Mouse (Mus musculus) bone marrow, adult 2 months (tissue): ENCODE data around the gene 1110065P20Rik. TPM values are rescaled to one million over a fixed set of nuclear protein-coding genes. Genes with fewer than 3 reads are reported as not detected.

Experiments used
- H3K27ac ChIP-seq: fragments of 200-500 bp; 2 replicates; pipeline ENCODE4 v1.5.1; 2012; ENCODE audit warnings: low read depth, mild to moderate bottlenecking, control low read depth, inconsistent platforms, low read length; ENCODE audit not compliant: control insufficient read depth, poor library complexity, insufficient read depth
- H3K4me1 ChIP-seq: fragments of 200-500 bp; 2 replicates; pipeline ENCODE4 v1.6.1; 2011; ENCODE audit warnings: low read length; ENCODE audit not compliant: control insufficient read depth, insufficient read depth
- H3K4me3 ChIP-seq: fragments of 200-500 bp; replicated peaks from 2 replicates; pipeline ENCODE3; 2011; ENCODE audit warnings: mild to moderate bottlenecking, low read depth, low read length, control low read depth; ENCODE audit not compliant: control insufficient read depth
- CTCF ChIP-seq: fragments of 200-500 bp; IDR thresholded peaks from 2 replicates; pipeline ENCODE4 v1.5.1; 2011; ENCODE audit warnings: low read length, control low read depth; ENCODE audit not compliant: control insufficient read depth, insufficient read depth
- POLR2A ChIP-seq: fragments of 200-500 bp; IDR thresholded peaks from 2 replicates; pipeline ENCODE4 v1.6.1; 2011; ENCODE audit warnings: low read depth, mild to moderate bottlenecking, control low read depth, low read length, borderline replicate concordance; ENCODE audit not compliant: control insufficient read depth
- WGBS: fragments of 180-500 bp; shearing (Covaris S2); methylation state at CpG from one replicate; pipeline ENCODE4 v1.1.7; 2018; 5-methylcytosine and 5-hydroxymethylcytosine counted together
- polyA plus RNA-seq: library from polyadenylated mRNA; stranded (reverse); fragments of >200 nt; gene quantifications from 2 replicates; pipeline ENCODE4 v1.2.4, GENCODE M21; 2011; ENCODE audit warnings: low replicate concordance; ENCODE audit not compliant: missing spikeins, insufficient read depth, insufficient read length

The 1110065P20Rik gene
- polyA plus RNA-seq, 1 experiment, result 12.3 TPM

GRCm38 (mm10) chr4:124825371-124825965 is 25.5 kb downstream of the 1110065P20Rik start:
- Histone ChIP-seq H3K4me3 (no peak overlapping the region), H3K4me1 (no peaks in the 10 kb centered on the region), H3K27ac (no peak overlapping the region)
- TF ChIP-seq POLR2A (no peak), CTCF (no peak)
- 94% methylated on average over 21 of the region's 21 CpGs for WGBS

GRCm38 (mm10) chr4:124824967-124825366 is 26.0 kb downstream of the 1110065P20Rik start:
- Histone ChIP-seq H3K4me3 (no peak overlapping the region), H3K4me1 (no peaks in the 10 kb centered on the region), H3K27ac (no peak overlapping the region)
- no peak for TF ChIP-seq CTCF
- no peak for TF ChIP-seq POLR2A
- WGBS, result 90% methylated on average over 6 of the region's 6 CpGs

GRCm38 (mm10) chr4:124818832-124819231 is 32.2 kb downstream of the 1110065P20Rik start:
- H3K4me3 ChIP-seq, result no peak overlapping the region
- no peak overlapping the region for H3K27ac ChIP-seq
- no peak for TF ChIP-seq POLR2A
- no peaks in the 10 kb centered on the region for H3K4me1 ChIP-seq
- 87% methylated on average over 4 of the region's 4 CpGs for WGBS

- Histone ChIP-seq H3K4me1 (no peaks in the 10 kb centered on the region), H3K4me3 (no peak overlapping the region), H3K27ac (no peak overlapping the region)
- no peak for TF ChIP-seq POLR2A
- TF ChIP-seq CTCF, result no peak
- WGBS, result 33% methylated on average over 6 of the region's 6 CpGs
Observed at GRCm38 (mm10) chr4:124817803-124818202, 33.2 kb downstream of the 1110065P20Rik start.

GRCm38 (mm10) chr4:124815901-124816300 is 35.1 kb downstream of the 1110065P20Rik start:
- no peak overlapping the region for H3K4me3 ChIP-seq
- H3K4me1 ChIP-seq, result no peaks in the 10 kb centered on the region
- TF ChIP-seq POLR2A (no peak), CTCF (no peak)
- 93% methylated on average over 11 of the region's 11 CpGs for WGBS
- no peak overlapping the region for H3K27ac ChIP-seq

GRCm38 (mm10) chr4:124811347-124811975 is 39.5 kb downstream of the 1110065P20Rik start:
- Histone ChIP-seq H3K4me1 (peaks cover 4% of the 10 kb centered on the region), H3K27ac (no peak overlapping the region)
- 74% methylated on average over 9 of the region's 9 CpGs for WGBS

GRCm38 (mm10) chr4:124810056-124810455 is 40.9 kb downstream of the 1110065P20Rik start:
- no peak overlapping the region for H3K4me3 ChIP-seq
- H3K27ac ChIP-seq, result no peak overlapping the region
- 72% methylated on average over 7 of the region's 7 CpGs for WGBS
- H3K4me1 ChIP-seq, result peaks cover 6% of the 10 kb centered on the region
- TF ChIP-seq CTCF (no peak), POLR2A (no peak)

More at GRCm38 (mm10) chr4:124811347-124811975, 39.5 kb downstream of the 1110065P20Rik start:
- TF ChIP-seq POLR2A, result no peak
- no peak for TF ChIP-seq CTCF
- H3K4me3 ChIP-seq, result no peak overlapping the region

GRCm38 (mm10) chr4:124809136-124809883 is 41.7 kb downstream of the 1110065P20Rik start:
- H3K4me1 ChIP-seq, result peaks cover 7% of the 10 kb centered on the region
- no peak overlapping the region for H3K27ac ChIP-seq
- H3K4me3 ChIP-seq, result no peak overlapping the region
- WGBS, result 38% methylated on average over 9 of the region's 9 CpGs
- TF ChIP-seq POLR2A (no peak), CTCF (no peak)
